Mouse (Mus musculus) stomach, postnatal 0 days (tissue): ENCODE measurements around the gene Rtn4r.

Experiments used
- CTCF ChIP-seq: IDR thresholded peaks from 2 replicates; pipeline ENCODE4 v1.5.1; 2016; ENCODE audit warnings: antibody characterized with exemption, low read depth, mild to moderate bottlenecking, moderate library complexity
- EP300 ChIP-seq: optimal IDR thresholded peaks from 2 replicates; pipeline ENCODE3; 2016; ENCODE audit warnings: antibody characterized with exemption

- no peak for TF ChIP-seq EP300
- peak; percentile 88 for TF ChIP-seq CTCF
Measured at GRCm38 (mm10) chr16:18108221-18108966, 19.0 kb upstream of the Rtn4r start.
